Mouse (Mus musculus): ENCODE measurements at regions not wholly inside any gene's neighbourhood (a gene's known extent, or its start where the extent isn't known, plus 50 kb on each side); places are given as distances from the start of the nearest gene placed in this dataset.
"Not testable (repeated sequence)": the region's sequence is repeated elsewhere in the genome, so short reads cannot be mapped to it uniquely, and the experiment has no call there.

GRCm38 (mm10) chr16:55582029-55582428 lies 256.7 kb downstream of the Nfkbiz start:
- intact Hi-C loops (cut with DNase I), result no loop called here

GRCm38 (mm10) chr16:55580827-55581226 lies 257.9 kb downstream of the Nfkbiz start:
- intact Hi-C loops (cut with DNase I), result no loop called here

- intact Hi-C loops (cut with DNase I), result no loop called here
Measured at GRCm38 (mm10) chr16:55578686-55579085, 260.0 kb downstream of the Nfkbiz start.

GRCm38 (mm10) chr16:55575609-55576283 lies 263.0 kb downstream of the Nfkbiz start:
- intact Hi-C loops (cut with DNase I), result not testable (repeated sequence)

GRCm38 (mm10) chr16:55571106-55571505 lies 267.6 kb downstream of the Nfkbiz start:
- intact Hi-C loops (cut with DNase I), result no loop called here

- intact Hi-C loops (cut with DNase I), result no loop called here
Measured at GRCm38 (mm10) chr16:55570097-55570496, 268.6 kb downstream of the Nfkbiz start.

GRCm38 (mm10) chr16:55555821-55556535 lies 258.2 kb upstream of the Zpld1 start:
- intact Hi-C loops (cut with DNase I), result no loop called here

- intact Hi-C loops (cut with DNase I), result no loop called here
Measured at GRCm38 (mm10) chr16:55555224-55555623, 257.4 kb upstream of the Zpld1 start.

- intact Hi-C loops (cut with DNase I), result no loop called here
Measured at GRCm38 (mm10) chr16:55553896-55554295, 256.1 kb upstream of the Zpld1 start.

GRCm38 (mm10) chr16:55551348-55551747 lies 253.6 kb upstream of the Zpld1 start:
- intact Hi-C loops (cut with DNase I), result no loop called here

GRCm38 (mm10) chr16:55550649-55551312 lies 253.0 kb upstream of the Zpld1 start:
- intact Hi-C loops (cut with DNase I), result no loop called here

GRCm38 (mm10) chr16:55547095-55547494 lies 249.3 kb upstream of the Zpld1 start:
- intact Hi-C loops (cut with DNase I), result no loop called here

GRCm38 (mm10) chr16:55540336-55541015 lies 242.7 kb upstream of the Zpld1 start:
- intact Hi-C loops (cut with DNase I), result no loop called here

GRCm38 (mm10) chr16:55539179-55539578 lies 241.4 kb upstream of the Zpld1 start:
- intact Hi-C loops (cut with DNase I), result no loop called here

GRCm38 (mm10) chr16:55537548-55537947 lies 239.8 kb upstream of the Zpld1 start:
- intact Hi-C loops (cut with DNase I), result no loop called here

- intact Hi-C loops (cut with DNase I), result no loop called here
Measured at GRCm38 (mm10) chr16:55532686-55533085, 234.9 kb upstream of the Zpld1 start.

GRCm38 (mm10) chr16:55530844-55531243 lies 233.1 kb upstream of the Zpld1 start:
- intact Hi-C loops (cut with DNase I), result no loop called here

GRCm38 (mm10) chr16:55527680-55528079 lies 229.9 kb upstream of the Zpld1 start:
- intact Hi-C loops (cut with DNase I), result no loop called here

GRCm38 (mm10) chr16:55526230-55526842 lies 228.6 kb upstream of the Zpld1 start:
- intact Hi-C loops (cut with DNase I), result no loop called here

- intact Hi-C loops (cut with DNase I), result loop anchor here (5.0 kb wide), 1 partner anchor 329 kb away; no protein-coding TSS in a partner anchor
Measured at GRCm38 (mm10) chr16:55523264-55523663, 225.5 kb upstream of the Zpld1 start.

- intact Hi-C loops (cut with DNase I), result loop anchor here (5.0 kb wide), 1 partner anchor 330 kb away; no protein-coding TSS in a partner anchor
Measured at GRCm38 (mm10) chr16:55522283-55522682, 224.5 kb upstream of the Zpld1 start.

Data from adrenal gland (tissue).